14 mouse cellular contexts compared by ENCODE assay signal in the genomic region with DNA sequence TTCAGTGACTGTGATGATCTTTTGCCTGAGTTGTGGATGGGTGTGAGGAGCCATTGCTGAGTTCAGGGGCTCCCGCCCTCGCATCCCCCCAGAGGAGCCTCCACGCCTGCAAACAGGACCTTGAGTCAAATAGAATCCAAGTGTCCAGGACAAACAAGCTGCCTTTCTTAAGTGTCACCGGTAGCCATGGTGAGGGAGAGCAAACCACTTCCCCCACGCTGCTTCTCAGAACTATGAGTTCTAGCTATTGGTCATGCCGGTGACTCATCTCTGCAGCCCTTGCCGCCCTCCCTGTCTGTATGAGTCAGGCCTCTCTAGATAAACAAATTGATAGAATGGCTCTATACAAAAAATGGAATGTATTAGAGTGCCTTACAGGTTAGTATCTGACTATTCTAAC. TPM values are rescaled to one million over a fixed set of nuclear protein-coding genes. Genes with fewer than 3 reads are reported as not detected.
DNase-seq lines count a peak whose midpoint lies in the region; ATAC-seq and TF ChIP-seq lines count a peak whose summit lies in the region.
"Had no signal": no experiment of that assay in that cellular context is flagged by ENCODE, and none has a peak within 500 bp of the region (broad histone marks: within the 10 kb centered on the region; RNA-seq: fewer than 3 reads in every experiment).

No protein-coding gene starts in this region.

- H3K36me3 ChIP-seq in macrophage (ENCODE audit: inconsistent target): no peaks in the 10 kb centered on the region
- no peaks in the 10 kb centered on the region for H3K36me3 ChIP-seq in hindbrain, postnatal 0 days (ENCODE audit: insufficient read depth, low read length)
- H3K36me3 ChIP-seq in forebrain, embryonic 12.5 days (replicated peaks): no peaks in the 10 kb centered on the region

- ATAC-seq in hindbrain, postnatal 0 days: no peak
- no peak for ATAC-seq in forebrain, embryonic 12.5 days (ENCODE audit: low FRiP score)
- ATAC-seq: forebrain, embryonic 13.5 days; liver, postnatal 0 days had no signal

- no peak for TF ChIP-seq CTCF in hindbrain, postnatal 0 days (IDR thresholded peaks at IDR 0.05; ENCODE audit: low read depth)

- no peak overlapping the region for H3K4me2 ChIP-seq in hindbrain, postnatal 0 days (ENCODE audit: low read depth, low read length)
- no peak overlapping the region for H3K4me2 ChIP-seq in forebrain, embryonic 12.5 days
- H3K4me2 ChIP-seq: forebrain, embryonic 13.5 days had no signal

- peaks cover 13% of the 10 kb centered on the region; the same call in 1 of the 2 replicates for H3K27me3 ChIP-seq in hindbrain, postnatal 0 days (ENCODE audit: insufficient read depth, low read length)
- peaks cover 77% of the 10 kb centered on the region for H3K27me3 ChIP-seq in forebrain, embryonic 12.5 days

- H3K27ac ChIP-seq in macrophage: 0 out of 2 replicates have a peak overlapping the region, but pooled peaks have one; percentile 4
- no peak overlapping the region for H3K27ac ChIP-seq in hindbrain, postnatal 0 days
- no peak overlapping the region for H3K27ac ChIP-seq in forebrain, embryonic 12.5 days
- H3K27ac ChIP-seq: forebrain, embryonic 13.5 days had no signal

- H3K9ac ChIP-seq in hindbrain, postnatal 0 days (replicated peaks; ENCODE audit: low read length): no peak overlapping the region
- H3K9ac ChIP-seq in forebrain, embryonic 12.5 days: no peak overlapping the region
- H3K9ac ChIP-seq: forebrain, embryonic 13.5 days; liver, postnatal 0 days had no signal

- H3K79me2 ChIP-seq in macrophage (ENCODE audit: inconsistent target): no peaks in the 10 kb centered on the region

- WGBS in macrophage (ENCODE audit: missing documents): 19% methylated on average over 7 of the region's 7 CpGs
- WGBS in hindbrain, postnatal 0 days: 57% methylated on average over 7 of the region's 7 CpGs
- 64% methylated on average over 7 of the region's 7 CpGs for WGBS in forebrain, embryonic 12.5 days

- H3K4me1 ChIP-seq in hindbrain, postnatal 0 days (ENCODE audit: insufficient read depth, low read length): no peaks in the 10 kb centered on the region
- no peaks in the 10 kb centered on the region; the same call in 1 of the 2 replicates for H3K4me1 ChIP-seq in forebrain, embryonic 12.5 days
- H3K4me1 ChIP-seq: forebrain, embryonic 13.5 days had no signal

- peak; percentile 86 to 92 for DNase-seq in adrenal gland, adult (ENCODE audit: inconsistent age in 2 of 2, low spot score in 1 of 2)
- DNase-seq in adrenal gland, postnatal 4 days (ENCODE audit: low spot score in 2 of 2): no peak
- peak; percentile 97 for DNase-seq in 416B (ENCODE audit: low read depth)
- peak; percentile 68 for DNase-seq in adrenal gland, postnatal 10 days
- DNase-seq in hindbrain, postnatal 0 days (ENCODE audit: low spot score): no peak
- no peak for DNase-seq in embryo, embryonic 10 days (ENCODE audit: low spot score)
- DNase-seq: cerebellum, postnatal 36 days; kidney, adult 9 months; liver, postnatal 0 days; spleen, adult 18-20 months; thymus, postnatal 14 days had no signal

- no peaks in the 10 kb centered on the region for H3K9me3 ChIP-seq in hindbrain, postnatal 0 days (ENCODE audit: low read length)
- H3K9me3 ChIP-seq in forebrain, embryonic 12.5 days: no peaks in the 10 kb centered on the region

- no peak overlapping the region for H3K4me3 ChIP-seq in macrophage (ENCODE audit: inconsistent target)
- no peak overlapping the region for H3K4me3 ChIP-seq in hindbrain, postnatal 0 days (ENCODE audit: low read length)
- no peak overlapping the region for H3K4me3 ChIP-seq in forebrain, embryonic 12.5 days (replicated peaks)
- H3K4me3 ChIP-seq: forebrain, embryonic 13.5 days had no signal

RNA-seq across cellular contexts. Expression of gene Rasgrf1, which starts 35.3 kb away (rescaled TPM):
- total RNA-seq in adrenal gland, postnatal 4 days (2021): 1 to 10 TPM; 1.3 to 1.7 TPM
- total RNA-seq in adrenal gland, postnatal 10 days (2021): 1 to 10 TPM; 1.9 TPM
- total RNA-seq in macrophage (2018; cell fraction: chromatin; rRNA removed): under 1 TPM in 6 of 26 experiments, not detected in 20; 0.16 to 0.37 (median 0.26) TPM
- under 1 TPM in 13 of 26 experiments, not detected in 13; 0.03 to 0.11 (median 0.07) TPM for total RNA-seq in macrophage (2018; cell fraction: cytosol; rRNA removed)
- under 1 TPM in 12 of 26 experiments, not detected in 14; 0.18 to 0.66 (median 0.34) TPM for total RNA-seq in macrophage (2018; cell fraction: nucleus; rRNA removed)
- not detected in 3 replicates for polyA plus RNA-seq in macrophage (2018)
- 44.4 and 53.4 TPM in 2 replicates for total RNA-seq in hindbrain, postnatal 0 days (2014; rRNA removed)
- 28.3 and 29.6 TPM in 2 replicates for polyA plus RNA-seq in hindbrain, postnatal 0 days (2015; fragmentation: Nextera tagmentation; extraction: Ambion mirVana)
- 0.18 and 0.24 TPM in 2 replicates for polyA plus RNA-seq in forebrain, embryonic 12.5 days (2016; fragmentation: Nextera tagmentation; extraction: Ambion mirVana)

Comparison
In these comparisons a context has a peak if more than half of its experiments do, and no peak if none do; other contexts are left out.
1. DNase-seq: peak in adrenal gland, adult (2 of 2), 416B (single experiment) and adrenal gland, postnatal 10 days (single experiment); none in adrenal gland, postnatal 4 days (0 of 2), hindbrain, postnatal 0 days (single experiment) and embryo, embryonic 10 days (single experiment).
2. RNA of gene Rasgrf1, which starts 35.3 kb away (total RNA-seq): 44.4 to 53.4 TPM in hindbrain, postnatal 0 days; 1.9 TPM in adrenal gland, postnatal 10 days and 1.3 to 1.7 TPM in adrenal gland, postnatal 4 days; every median in the first group is over 10 times any median in the second.